Mouse (Mus musculus): ENCODE data around the gene Znrf2.

GRCm38 (mm10) chr6:54785098-54785730, 31.5 kb upstream of the Znrf2 start:
- TF ChIP-seq GATA1 (IDR thresholded peaks at IDR 0.05; ENCODE audit: borderline replicate concordance, low read length), result no peak
- no peak for TF ChIP-seq FLI1 (IDR thresholded peaks at IDR 0.05; ENCODE audit: low read length)
